Mouse (Mus musculus): Measurements from ENCODE around the gene Fcer1a.
"Not testable (repeated sequence)": the region's sequence is repeated elsewhere in the genome, so short reads cannot be mapped to it uniquely, and the experiment has no call there.

Fcer1a gene

GRCm38 (mm10) chr1:173227081-173227480 is at the start of gene Fcer1a:
Gene Fcer1a (minus strand): TSS chr1:173227214.
- Histone ChIP-seq H3K36me3 (ENCODE audit: control insufficient read depth, insufficient read depth, low read length, poor library complexity, severe bottlenecking) (no peaks in the 10 kb centered on the region), H3K27me3 (ENCODE audit: control insufficient read depth, insufficient read depth, low read length, poor library complexity, severe bottlenecking) (no peaks in the 10 kb centered on the region)
- no peak for DNase-seq (ENCODE audit: low read depth, low spot score)

GRCm38 (mm10) chr1:173265701-173266100 is 38.7 kb upstream of the Fcer1a start, which contains the start of gene Olfr418:
Gene Olfr418 (plus strand): TSS chr1:173266001.
- H3K36me3 ChIP-seq (ENCODE audit: control insufficient read depth, insufficient read depth, low read length, poor library complexity, severe bottlenecking), result no peaks in the 10 kb centered on the region
- no peaks in the 10 kb centered on the region for H3K27me3 ChIP-seq (ENCODE audit: control insufficient read depth, insufficient read depth, low read length, poor library complexity, severe bottlenecking)
- DNase-seq (ENCODE audit: low read depth, low spot score), result no peak

GRCm38 (mm10) chr1:173249888-173250287 is 22.9 kb upstream of the Fcer1a start:
- Histone ChIP-seq H3K27me3 (ENCODE audit: control insufficient read depth, insufficient read depth, low read length, poor library complexity, severe bottlenecking) (no peaks in the 10 kb centered on the region), H3K36me3 (ENCODE audit: control insufficient read depth, insufficient read depth, low read length, poor library complexity, severe bottlenecking) (no peaks in the 10 kb centered on the region)
- no peak for DNase-seq (ENCODE audit: low read depth, low spot score)

GRCm38 (mm10) chr1:173237004-173237403 is 10.0 kb upstream of the Fcer1a start:
- H3K36me3 ChIP-seq (ENCODE audit: control insufficient read depth, insufficient read depth, low read length, poor library complexity, severe bottlenecking); H3K27me3 ChIP-seq (ENCODE audit: control insufficient read depth, insufficient read depth, low read length, poor library complexity, severe bottlenecking); DNase-seq (ENCODE audit: low read depth, low spot score): not testable (repeated sequence)

GRCm38 (mm10) chr1:173216481-173216880 is 10.5 kb downstream of the Fcer1a start:
- Histone ChIP-seq H3K27me3 (ENCODE audit: control insufficient read depth, insufficient read depth, low read length, poor library complexity, severe bottlenecking) (no peaks in the 10 kb centered on the region), H3K36me3 (ENCODE audit: control insufficient read depth, insufficient read depth, low read length, poor library complexity, severe bottlenecking) (no peaks in the 10 kb centered on the region)
- no peak for DNase-seq (ENCODE audit: low read depth, low spot score)

- H3K27me3 ChIP-seq (ENCODE audit: control insufficient read depth, insufficient read depth, low read length, poor library complexity, severe bottlenecking), result no peaks in the 10 kb centered on the region
- no peaks in the 10 kb centered on the region for H3K36me3 ChIP-seq (ENCODE audit: control insufficient read depth, insufficient read depth, low read length, poor library complexity, severe bottlenecking)
- no peak for DNase-seq (ENCODE audit: low read depth, low spot score)
Observed at GRCm38 (mm10) chr1:173212092-173212491, 14.9 kb downstream of the Fcer1a start, which contains the start of gene Olfr1404. Gene Olfr1404 (plus strand): TSS chr1:173212392.

GRCm38 (mm10) chr1:173197508-173197907 is 29.5 kb downstream of the Fcer1a start, which contains the start of gene Olfr218:
Gene Olfr218 (plus strand): TSS chr1:173197808.
- Histone ChIP-seq H3K36me3 (ENCODE audit: control insufficient read depth, insufficient read depth, low read length, poor library complexity, severe bottlenecking) (no peaks in the 10 kb centered on the region), H3K27me3 (ENCODE audit: control insufficient read depth, insufficient read depth, low read length, poor library complexity, severe bottlenecking) (no peaks in the 10 kb centered on the region)
- no peak for DNase-seq (ENCODE audit: low read depth, low spot score)

GRCm38 (mm10) chr1:173196359-173196758 is 30.7 kb downstream of the Fcer1a start:
- no peaks in the 10 kb centered on the region for H3K36me3 ChIP-seq (ENCODE audit: control insufficient read depth, insufficient read depth, low read length, poor library complexity, severe bottlenecking)
- DNase-seq (ENCODE audit: low read depth, low spot score), result no peak
- H3K27me3 ChIP-seq (ENCODE audit: control insufficient read depth, insufficient read depth, low read length, poor library complexity, severe bottlenecking), result no peaks in the 10 kb centered on the region

- no peak for DNase-seq (ENCODE audit: low read depth, low spot score)
- no peaks in the 10 kb centered on the region; the same call in 1 of the 2 replicates for H3K27me3 ChIP-seq (ENCODE audit: control insufficient read depth, insufficient read depth, low read length, poor library complexity, severe bottlenecking)
- H3K36me3 ChIP-seq (ENCODE audit: control insufficient read depth, insufficient read depth, low read length, poor library complexity, severe bottlenecking), result no peaks in the 10 kb centered on the region
Observed at GRCm38 (mm10) chr1:173192059-173192458, 35.0 kb downstream of the Fcer1a start.

- Histone ChIP-seq H3K27me3 (ENCODE audit: control insufficient read depth, insufficient read depth, low read length, poor library complexity, severe bottlenecking) (no peaks in the 10 kb centered on the region; the same call in 1 of the 2 replicates), H3K36me3 (ENCODE audit: control insufficient read depth, insufficient read depth, low read length, poor library complexity, severe bottlenecking) (no peaks in the 10 kb centered on the region)
- no peak for DNase-seq (ENCODE audit: low read depth, low spot score)
Observed at GRCm38 (mm10) chr1:173190540-173190939, 36.5 kb downstream of the Fcer1a start, which contains the start of gene Olfr1406. Gene Olfr1406 (minus strand): TSS chr1:173190640.

- no peak for DNase-seq (ENCODE audit: low read depth, low spot score)
- Histone ChIP-seq H3K27me3 (ENCODE audit: control insufficient read depth, insufficient read depth, low read length, poor library complexity, severe bottlenecking) (no peaks in the 10 kb centered on the region), H3K36me3 (ENCODE audit: control insufficient read depth, insufficient read depth, low read length, poor library complexity, severe bottlenecking) (no peaks in the 10 kb centered on the region)
Observed at GRCm38 (mm10) chr1:173174154-173174842, 52.7 kb downstream of the Fcer1a start.
